Mouse (Mus musculus) hindbrain, embryonic 12.5 days (tissue): ENCODE data around the gene Gm10972. TPM values are rescaled to one million over a fixed set of nuclear protein-coding genes. Genes with fewer than 3 reads are reported as not detected.

Source experiments
- polyA plus RNA-seq: library from polyadenylated mRNA; unstranded; fragments of >200 nt; fragmentation: Nextera tagmentation; extraction: Ambion mirVana; gene quantifications from 2 replicates; pipeline ENCODE4 v1.2.1, GENCODE M21; 2016

Gene Gm10972
- polyA plus RNA-seq, 1 experiment from 2014 or later: not detected

Other genes with a start within 250 kb of the Gm10972 start
- gene Lingo4, start 244.6 kb upstream of the Gm10972 start, polyA plus RNA-seq: 0.52 and 0.53 TPM in 2 replicates
- gene Tdrkh, start 229.8 kb upstream of the Gm10972 start, polyA plus RNA-seq: 48.7 and 52.1 TPM in 2 replicates
- 58.0 and 67.5 TPM in 2 replicates for gene Mrpl9, start 199.8 kb upstream of the Gm10972 start, polyA plus RNA-seq
- gene Oaz3, start 199.2 kb upstream of the Gm10972 start, polyA plus RNA-seq: 0.77 and 1.0 TPM in 2 replicates
- gene Celf3, start 164.8 kb upstream of the Gm10972 start, polyA plus RNA-seq: 196 and 207 TPM in 2 replicates
- gene Riiad1, start 162.8 kb upstream of the Gm10972 start, polyA plus RNA-seq: 18.7 and 19.3 TPM in 2 replicates
- 68.7 and 73.3 TPM in 2 replicates for gene Snx27, start 60.4 kb upstream of the Gm10972 start, polyA plus RNA-seq
- 2.9 and 4.1 TPM in 2 replicates for gene Tuft1, start 15.8 kb downstream of the Gm10972 start, polyA plus RNA-seq
- gene Selenbp2, start 50.4 kb downstream of the Gm10972 start, polyA plus RNA-seq: not detected in 2 replicates
- gene Cgn, start 143.4 kb downstream of the Gm10972 start, polyA plus RNA-seq: 4.2 and 5.3 TPM in 2 replicates
- gene Pogz, start 194.5 kb downstream of the Gm10972 start, polyA plus RNA-seq: 23.0 and 24.1 TPM in 2 replicates
- gene Psmb4, start 243.8 kb downstream of the Gm10972 start, polyA plus RNA-seq: 278 and 312 TPM in 2 replicates